Mouse (Mus musculus) bone marrow macrophage, adult 2 months (primary cell): ENCODE results near the gene Plekhg1.

Experiments used
- CTCF ChIP-seq: IDR thresholded peaks from 2 replicates; pipeline ENCODE4 v1.5.1; 2012; ENCODE audit warnings: low read depth, mild to moderate bottlenecking, low read length, moderate library complexity
- POLR2A ChIP-seq: IDR thresholded peaks from 2 replicates; pipeline ENCODE4 v1.6.1; 2012; ENCODE audit warnings: mild to moderate bottlenecking, low read depth, low read length, borderline replicate concordance

- TF ChIP-seq CTCF (no peak), POLR2A (no peak)
These were observed 39.7 kb upstream of the Plekhg1 start for GRCm38 (mm10) chr10:3700225-3701073.
